Mouse (Mus musculus): ENCODE data around the gene Myo1d. TPM values are rescaled to one million over a fixed set of nuclear protein-coding genes. Genes with fewer than 3 reads are reported as not detected.

Myo1d gene
- total and polyA plus RNA-seq, 3 experiments = 15.9 to 81.1 (median 41.7) TPM

DNA sequence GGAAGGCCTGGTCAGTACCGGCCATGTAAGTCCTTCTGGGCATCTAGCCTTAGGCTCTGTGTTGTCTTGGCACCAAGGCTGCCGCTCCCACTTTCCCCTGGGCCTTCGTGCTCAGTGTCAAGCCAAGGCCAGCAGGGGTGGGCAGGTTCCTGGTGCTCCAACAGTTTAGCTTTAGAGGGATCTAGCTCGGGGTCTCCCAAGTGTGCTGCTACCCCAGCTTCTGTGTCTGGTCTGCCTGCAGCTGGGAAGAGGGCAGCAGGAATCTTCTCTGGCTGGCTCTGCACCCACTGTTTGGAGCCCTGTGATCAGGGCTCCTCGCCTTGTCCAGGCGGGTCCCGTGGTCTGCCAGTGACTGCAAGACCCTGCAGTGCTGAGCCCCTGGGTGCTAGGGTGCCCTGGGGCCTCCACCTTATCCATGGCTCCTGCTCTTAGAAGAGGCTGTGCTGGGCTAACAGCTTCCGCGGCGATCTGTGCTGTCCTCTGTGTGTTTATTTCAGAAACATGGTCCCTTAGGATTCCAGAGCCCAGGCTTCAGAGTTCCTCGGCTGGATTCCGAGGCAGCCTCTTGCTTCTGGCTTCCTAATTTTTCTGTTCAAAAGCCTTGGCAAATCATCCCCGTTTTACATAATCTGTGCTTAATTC, 298.3 kb downstream of the Myo1d start:
- peaks cover 0 to 10% of the 10 kb centered on the region in 2 experiments; a peak in 1 of 4 replicates for H3K4me1 ChIP-seq (ENCODE audit: control insufficient read depth in 1 of 2, insufficient read depth in 2 of 2, low read length in 2 of 2)
- H3K79me2 ChIP-seq (ENCODE audit: control insufficient read depth, insufficient read depth, low read length, poor library complexity) = peaks cover 2% of the 10 kb centered on the region; the same call in 1 of the 2 replicates
- no peak overlapping the region for H3K9ac ChIP-seq (ENCODE audit: control insufficient read depth, low read depth, low read length, poor library complexity, severe bottlenecking)
- no peaks in the 10 kb centered on the region for H3K9me3 ChIP-seq (replicated peaks; ENCODE audit: insufficient read depth, low read length)
- TF ChIP-seq GATA1 (IDR thresholded peaks at IDR 0.05; ENCODE audit: low read depth, low read length) (no peak), GABPA (IDR thresholded peaks at IDR 0.05; ENCODE audit: low read depth, low read length) (no peak), ETS1 (IDR thresholded peaks at IDR 0.05; ENCODE audit: low read depth, low read length) (no peak), NELFE (IDR thresholded peaks at IDR 0.05; ENCODE audit: low read depth, low read length) (no peak), E2F4 (IDR thresholded peaks at IDR 0.05; ENCODE audit: borderline replicate concordance, low read depth, low read length) (no peak), POLR2AphosphoS5 (IDR thresholded peaks at IDR 0.05; ENCODE audit: borderline replicate concordance, low read depth, low read length) (no peak), ELF1 (IDR thresholded peaks at IDR 0.05; ENCODE audit: low read depth, low read length) (no peak), NRF1 (IDR thresholded peaks at IDR 0.05; ENCODE audit: insufficient read depth, low read depth, low read length, poor library complexity, severe bottlenecking) (no peak), ZNF384 (IDR thresholded peaks at IDR 0.05; ENCODE audit: low read depth, low read length) (no peak)
- H3K36me3 ChIP-seq (ENCODE audit: control insufficient read depth in 1 of 2, insufficient read depth in 2 of 2, low read length in 2 of 2) = peaks cover 0 to 2% of the 10 kb centered on the region in 2 experiments; a peak in 1 of 4 replicates
- H3K4me3 ChIP-seq (ENCODE audit: control insufficient read depth in 1 of 2, insufficient read depth in 1 of 2, low read depth in 2 of 2, low read length in 2 of 2) = no peak overlapping the region
- H3K27me3 ChIP-seq (ENCODE audit: control insufficient read depth in 1 of 2, insufficient read depth in 2 of 2, low read length in 2 of 2) = no peaks in the 10 kb centered on the region
- no peak overlapping the region for H3K27ac ChIP-seq (ENCODE audit: control insufficient read depth, low read depth, low read length)
- DNase-seq (ENCODE audit: low read depth, low spot score) = no peak

DNA sequence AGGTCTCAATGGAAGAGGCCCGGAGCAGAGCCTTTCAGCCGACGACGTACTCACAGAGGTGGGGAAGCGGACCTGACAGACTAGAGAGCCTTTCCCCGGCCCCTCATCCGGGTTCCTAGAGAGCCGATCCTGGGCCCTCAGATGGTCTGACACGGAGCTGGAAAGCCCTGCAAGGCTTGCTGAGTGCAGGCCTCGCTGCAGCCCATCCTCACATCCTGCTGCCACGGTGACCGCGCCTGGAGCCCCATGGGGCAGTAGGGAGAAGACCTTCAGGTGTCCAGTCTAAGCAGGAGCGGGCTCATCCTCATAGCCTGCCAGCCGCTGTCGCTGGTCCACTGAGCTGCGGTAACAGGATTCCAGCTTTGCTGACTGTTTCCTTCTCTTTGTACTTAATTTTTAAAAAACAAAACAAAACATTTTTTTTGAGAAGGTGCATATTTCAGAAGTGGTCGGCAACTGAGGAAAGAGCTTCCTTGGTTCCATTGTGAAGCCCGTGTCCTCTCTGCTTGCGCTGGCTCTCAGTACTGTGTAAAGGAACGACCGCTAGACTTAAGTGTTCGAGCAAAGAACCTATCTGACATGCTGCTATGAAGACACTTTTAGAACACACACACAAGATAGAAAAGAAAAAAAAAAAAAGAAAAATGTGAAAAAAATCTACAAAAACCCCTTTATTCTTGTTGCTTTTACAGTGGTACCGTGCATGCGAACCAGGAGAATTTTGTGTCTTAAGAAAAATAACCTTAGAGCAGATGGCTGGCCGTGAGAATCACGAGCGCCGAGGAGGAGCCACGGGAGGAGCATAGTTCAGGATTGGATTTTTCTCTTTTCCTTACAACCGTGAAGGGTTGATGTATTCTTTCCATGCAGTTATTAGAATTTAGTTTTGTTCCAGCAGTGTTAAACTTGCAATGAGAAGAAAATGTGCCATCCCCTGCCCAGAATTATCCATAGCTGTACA, 299.6 kb downstream of the Myo1d start:
- no peak for DNase-seq (ENCODE audit: low read depth, low spot score)
- H3K9ac ChIP-seq (ENCODE audit: control insufficient read depth, low read depth, low read length, poor library complexity, severe bottlenecking) = no peak overlapping the region
- H3K79me2 ChIP-seq (ENCODE audit: control insufficient read depth, insufficient read depth, low read length, poor library complexity) = peaks cover 2% of the 10 kb centered on the region; the same call in 1 of the 2 replicates
- H3K4me1 ChIP-seq (ENCODE audit: control insufficient read depth in 1 of 2, insufficient read depth in 2 of 2, low read length in 2 of 2) = peaks cover 0 to 17% of the 10 kb centered on the region in 2 experiments; a peak in 1 of 4 replicates
- peaks cover 0 to 8% of the 10 kb centered on the region in 2 experiments; a peak in 2 of 4 replicates for H3K36me3 ChIP-seq (ENCODE audit: control insufficient read depth in 1 of 2, insufficient read depth in 2 of 2, low read length in 2 of 2)
- H3K27me3 ChIP-seq (ENCODE audit: control insufficient read depth in 1 of 2, insufficient read depth in 2 of 2, low read length in 2 of 2) = no peaks in the 10 kb centered on the region
- H3K9me3 ChIP-seq (replicated peaks; ENCODE audit: insufficient read depth, low read length) = no peaks in the 10 kb centered on the region
- H3K4me3 ChIP-seq (ENCODE audit: control insufficient read depth in 1 of 2, insufficient read depth in 1 of 2, low read depth in 2 of 2, low read length in 2 of 2) = no peak overlapping the region
- TF ChIP-seq CTCF (IDR thresholded peaks at IDR 0.05 in 2 of 3, conservative IDR thresholded peaks at IDR 0.05 in 1 of 3; ENCODE audit: control insufficient read depth in 1 of 3, insufficient read depth in 1 of 3, low read depth in 2 of 3, low read length in 3 of 3, poor library complexity in 1 of 3, severe bottlenecking in 1 of 3) (no peak), E2F4 (IDR thresholded peaks at IDR 0.05; ENCODE audit: borderline replicate concordance, low read depth, low read length) (no peak), SMC3 (IDR thresholded peaks at IDR 0.05; ENCODE audit: low read depth, low read length) (no peak), MYB (IDR thresholded peaks at IDR 0.05; ENCODE audit: low read depth, low read length) (no peak), TAL1 (IDR thresholded peaks at IDR 0.05; ENCODE audit: low read length) (no peak), TCF12 (IDR thresholded peaks at IDR 0.05; ENCODE audit: low read depth, low read length) (no peak), CHD2 (IDR thresholded peaks at IDR 0.05; ENCODE audit: low read length) (no peak), HCFC1 (IDR thresholded peaks at IDR 0.05; ENCODE audit: low read depth, low read length) (no peak), MAX (IDR thresholded peaks at IDR 0.05; ENCODE audit: low read length) (no peak), NELFE (IDR thresholded peaks at IDR 0.05; ENCODE audit: low read depth, low read length) (no peak), GATA1 (IDR thresholded peaks at IDR 0.05; ENCODE audit: low read depth, low read length) (no peak), SIN3A (IDR thresholded peaks at IDR 0.05; ENCODE audit: low read length) (no peak), RCOR1 (IDR thresholded peaks at IDR 0.05; ENCODE audit: low read depth, low read length) (no peak)
- no peak overlapping the region for H3K27ac ChIP-seq (ENCODE audit: control insufficient read depth, low read depth, low read length)

All from MEL (cell line).